In the genomic region with DNA sequence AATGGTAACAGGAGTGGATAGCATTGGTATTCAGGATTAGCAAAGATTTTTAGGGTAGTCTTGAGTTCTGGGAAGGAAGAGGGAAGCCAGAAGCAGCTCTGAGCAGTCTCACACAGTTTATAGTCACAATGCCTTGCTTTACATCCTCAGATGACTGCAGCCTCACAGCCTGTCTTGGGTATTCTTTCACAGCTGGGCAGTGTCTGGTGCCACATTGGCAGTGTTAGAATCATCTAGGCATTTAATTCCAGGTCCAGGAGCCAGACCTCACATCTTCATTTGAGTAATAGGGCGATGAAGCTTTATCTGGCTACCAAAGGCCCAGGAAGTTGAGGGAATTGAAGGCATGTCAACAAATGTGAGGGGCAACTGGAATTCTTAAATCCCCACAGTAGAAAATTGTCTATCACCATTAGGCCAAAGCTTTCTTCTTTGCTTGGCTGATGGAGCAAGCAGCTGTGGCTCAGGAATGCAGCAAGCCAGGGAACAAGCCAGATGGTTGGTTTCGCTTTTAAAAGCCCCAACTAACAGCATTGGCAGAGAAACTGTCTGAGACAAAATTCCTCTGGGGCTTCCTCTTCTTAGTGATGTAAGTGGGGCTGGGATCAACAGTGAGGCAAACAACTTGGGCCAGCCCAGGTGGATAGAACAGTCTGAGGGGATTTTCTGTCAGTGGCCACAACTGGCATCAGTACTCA, we compare ENCODE assay signal across 8 mouse cellular contexts. TPM values are rescaled to one million over a fixed set of nuclear protein-coding genes. Genes with fewer than 3 reads are reported as not detected.
DNase-seq lines count a peak whose midpoint lies in the region; ATAC-seq and TF ChIP-seq lines count a peak whose summit lies in the region.

No protein-coding gene starts in this region.

- H3K9me3 ChIP-seq in CH12.LX (replicated peaks; ENCODE audit: low read length), result no peaks in the 10 kb centered on the region
- no peaks in the 10 kb centered on the region for H3K9me3 ChIP-seq in liver, postnatal 0 days (ENCODE audit: low read length)

- DNase-seq in frontal cortex, postnatal 25 days (ENCODE audit: low spot score in 2 of 2), result no peak
- peak; percentile 29 for DNase-seq in CH12.LX (ENCODE audit: extremely low read depth)
- peak; percentile 67 for DNase-seq in gastrocnemius, postnatal 25 days
- peak; percentile 7 to 14 for DNase-seq in layer of hippocampus, postnatal 10 days (ENCODE audit: low spot score in 2 of 2)
- no peak for DNase-seq in liver, postnatal 0 days
- no peak for DNase-seq in adrenal gland, adult 18-20 months (ENCODE audit: low spot score in 2 of 2)

- H3K4me1 ChIP-seq in CH12.LX (ENCODE audit: control insufficient read depth in 1 of 2, insufficient read depth in 2 of 2), result peaks cover 4 to 25% of the 10 kb centered on the region in 2 experiments
- 0 out of 2 replicates have a peak, but pooled peaks cover 3% of the 10 kb centered on the region for H3K4me1 ChIP-seq in liver, postnatal 0 days (ENCODE audit: insufficient read depth)

- TF ChIP-seq EP300 in CH12.LX (IDR thresholded peaks at IDR 0.05; ENCODE audit: low read length), result peak; percentile 22; the same call in 1 of the 2 replicates
- TF ChIP-seq EP300 in liver, postnatal 0 days (IDR thresholded peaks at IDR 0.05; ENCODE audit: low read depth), result no peak

- no peak overlapping the region for H3K27ac ChIP-seq in CH12.LX (ENCODE audit: insufficient read depth, low read depth)
- H3K27ac ChIP-seq in liver, postnatal 0 days (ENCODE audit: low read depth), result no peak overlapping the region

- no peaks in the 10 kb centered on the region for H3K27me3 ChIP-seq in CH12.LX (replicated peaks)
- no peaks in the 10 kb centered on the region for H3K27me3 ChIP-seq in liver, postnatal 0 days (ENCODE audit: insufficient read depth, low read length)

- ATAC-seq in frontal cortex, adult (ENCODE audit: low TSS enrichment), result peak; percentile 90
- no peak for ATAC-seq in megakaryocyte-erythroid progenitor cell, adult 5-6 weeks (replicated peaks; ENCODE audit: low FRiP score, low TSS enrichment, poor library complexity, severe bottlenecking)
- no peak for ATAC-seq in liver, postnatal 0 days

- peak overlapping the region; percentile 69 for H3K4me2 ChIP-seq in CH12.LX (ENCODE audit: insufficient read depth, low read depth, poor library complexity, severe bottlenecking)
- no peak overlapping the region for H3K4me2 ChIP-seq in liver, postnatal 0 days (ENCODE audit: low read depth, low read length)

- no peak overlapping the region for H3K4me3 ChIP-seq in CH12.LX (replicated peaks in 1 of 3; ENCODE audit: low read depth in 2 of 3, low read length in 2 of 3, poor library complexity in 1 of 3)
- no peak overlapping the region for H3K4me3 ChIP-seq in liver, postnatal 0 days (ENCODE audit: low read depth, low read length)

- dilution Hi-C loops in CH12.LX (cut with MboI; ENCODE audit: extremely low pct_ligation_motif_present, extremely low pct_unique_long_range_greater_than_20kb, low sequenced_read_pairs), result no loop called here

- 48% methylated on average over 2 of the region's 2 CpGs for WGBS in liver, postnatal 0 days (ENCODE audit: insufficient replicate concordance)

- TF ChIP-seq POLR2A in CH12.LX (IDR thresholded peaks at IDR 0.05; ENCODE audit: low read depth, low read length), result no peak

- in situ Hi-C loops in CH12.LX (cut with MboI; ENCODE audit: low pct_ligation_motif_present, low pct_unique_long_range_greater_than_20kb, low sequenced_read_pairs), result no loop called here

- TF ChIP-seq RAD21 in CH12.LX (IDR thresholded peaks at IDR 0.05; ENCODE audit: low read depth, low read length), result no peak; the same call in 1 of the 2 replicates

- no peaks in the 10 kb centered on the region for H3K79me2 ChIP-seq in CH12.LX (replicated peaks; ENCODE audit: control insufficient read depth, extremely low read depth, insufficient read depth, poor library complexity, severe bottlenecking)

- H3K36me3 ChIP-seq in CH12.LX (replicated peaks in 1 of 2; ENCODE audit: control insufficient read depth in 1 of 2, insufficient read depth in 1 of 2, low read length in 1 of 2), result no peaks in the 10 kb centered on the region
- H3K36me3 ChIP-seq in liver, postnatal 0 days (replicated peaks; ENCODE audit: insufficient read depth, low read length), result no peaks in the 10 kb centered on the region

- H3K9ac ChIP-seq in CH12.LX (ENCODE audit: insufficient read depth, low read depth), result no peak overlapping the region
- no peak overlapping the region for H3K9ac ChIP-seq in liver, postnatal 0 days (replicated peaks)

- no peak for TF ChIP-seq CTCF in CH12.LX (conservative IDR thresholded peaks at IDR 0.05 in 1 of 2, IDR thresholded peaks at IDR 0.05 in 1 of 2; ENCODE audit: low read depth in 2 of 2, low read length in 2 of 2)
- no peak for TF ChIP-seq CTCF in liver, postnatal 0 days (IDR thresholded peaks at IDR 0.05; ENCODE audit: low read depth)

TF ChIP-seq in CH12.LX, 34 proteins besides CTCF, POLR2A, EP300 and RAD21:
- TF ChIP-seq TCF12 (IDR thresholded peaks at IDR 0.05; ENCODE audit: low read depth, low read length), result peak; percentile 32; the same call in 1 of the 2 replicates
- no peak for TF ChIP-seq SIN3A (IDR thresholded peaks at IDR 0.05; ENCODE audit: low read length)
- TF ChIP-seq SMC3 (IDR thresholded peaks at IDR 0.05; ENCODE audit: low read depth, low read length), result no peak
- TF ChIP-seq JUN (IDR thresholded peaks at IDR 0.05; ENCODE audit: insufficient read depth, low read depth, low read length), result no peak
- no peak for TF ChIP-seq PAX5 (IDR thresholded peaks at IDR 0.05; ENCODE audit: low read length)
- no peak for TF ChIP-seq MAFK (IDR thresholded peaks at IDR 0.05; ENCODE audit: insufficient replicate concordance, low read length)
- no peak for TF ChIP-seq CHD1 (IDR thresholded peaks at IDR 0.05; ENCODE audit: low read depth, low read length)
- no peak for TF ChIP-seq ZMIZ1 (IDR thresholded peaks at IDR 0.05; ENCODE audit: low read depth, low read length)
- no peak for TF ChIP-seq NRF1 (IDR thresholded peaks at IDR 0.05; ENCODE audit: low read depth, low read length)
- no peak for TF ChIP-seq BHLHE40 (IDR thresholded peaks at IDR 0.05; ENCODE audit: low read depth, low read length)
- peak; percentile 80; the same call in 1 of the 2 replicates for TF ChIP-seq ZNF384 (IDR thresholded peaks at IDR 0.05; ENCODE audit: low read depth, low read length)
- TF ChIP-seq ETS1 (conservative IDR thresholded peaks at IDR 0.05; ENCODE audit: low read depth, low read length), result peak; percentile 36
- no peak for TF ChIP-seq POLR2AphosphoS2 (IDR thresholded peaks at IDR 0.05; ENCODE audit: low read depth, low read length)
- TF ChIP-seq IRF4 (IDR thresholded peaks at IDR 0.05; ENCODE audit: low read depth, low read length), result no peak
- TF ChIP-seq ZC3H11A (IDR thresholded peaks at IDR 0.05; ENCODE audit: low read depth, low read length), result no peak
- peak; percentile 20; the same call in 1 of the 2 replicates for TF ChIP-seq MEF2A (IDR thresholded peaks at IDR 0.05; ENCODE audit: borderline replicate concordance, low read depth, low read length)
- TF ChIP-seq ZKSCAN1 (IDR thresholded peaks at IDR 0.05; ENCODE audit: borderline replicate concordance, low read depth, low read length), result no peak
- no peak for TF ChIP-seq E2F4 (IDR thresholded peaks at IDR 0.05; ENCODE audit: insufficient replicate concordance, low read depth, low read length)
- no peak for TF ChIP-seq USF2 (conservative IDR thresholded peaks at IDR 0.05; ENCODE audit: low read depth, low read length)
- TF ChIP-seq TBP (conservative IDR thresholded peaks at IDR 0.05; ENCODE audit: low read depth, low read length), result no peak
- no peak for TF ChIP-seq KAT2A (IDR thresholded peaks at IDR 0.05; ENCODE audit: insufficient replicate concordance, low read length)
- TF ChIP-seq GABPA (IDR thresholded peaks at IDR 0.05; ENCODE audit: insufficient replicate concordance, low read depth, low read length), result no peak
- no peak for TF ChIP-seq RCOR1 (conservative IDR thresholded peaks at IDR 0.05; ENCODE audit: low read depth, low read length)
- no peak for TF ChIP-seq NELFE (IDR thresholded peaks at IDR 0.05; ENCODE audit: low read depth, low read length)
- no peak for TF ChIP-seq USF1 (IDR thresholded peaks at IDR 0.05; ENCODE audit: low read depth, low read length)

RNA-seq across cellular contexts. Expression of gene Tnfsf18, which starts 30.9 kb away (rescaled TPM):
- total RNA-seq in CH12.LX (2012; rRNA removed) (0.42 and 0.71 TPM in 2 replicates), CH12.LX (2014; rRNA removed) (0.78 and 0.85 TPM in 2 replicates)
- 0.89 and 0.90 TPM in 2 replicates for polyA plus RNA-seq in CH12.LX (2012; ENCODE audit: insufficient read length, low read depth)
- total RNA-seq in gastrocnemius, postnatal 25 days (2021), result not detected
- total RNA-seq in layer of hippocampus, postnatal 10 days (2021), result not detected
- total RNA-seq in megakaryocyte-erythroid progenitor cell, adult 5-6 weeks (2014; fragmentation: Nextera tagmentation), result not detected in 2 replicates
- total RNA-seq in megakaryocyte-erythroid progenitor cell, adult 5-6 weeks (2017), result not detected in 2 replicates
- not detected in 2 replicates for polyA plus RNA-seq in liver, postnatal 0 days (2015; fragmentation: Nextera tagmentation; extraction: Ambion mirVana)
- not detected for total RNA-seq in adrenal gland, adult 18-20 months (2021)

Comparison
In these comparisons a context has a peak if more than half of its experiments do, and no peak if none do; other contexts are left out.
1. DNase-seq: peak in CH12.LX (single experiment), gastrocnemius, postnatal 25 days (single experiment) and layer of hippocampus, postnatal 10 days (2 of 2); none in frontal cortex, postnatal 25 days (0 of 2), liver, postnatal 0 days (single experiment) and adrenal gland, adult 18-20 months (0 of 2).